Mouse (Mus musculus) MEL (cell line): ENCODE measurements around the gene Kif5c. TPM values are rescaled to one million over a fixed set of nuclear protein-coding genes. Genes with fewer than 3 reads are reported as not detected.

ENCODE experiments used
- DNase-seq: peaks from one replicate; pipeline ENCODE4 v3.0.0; 2011; ENCODE audit warnings: low read depth, low spot score
- H3K27ac ChIP-seq: 2 replicates; pipeline ENCODE4 v1.5.1; 2012; ENCODE audit warnings: low read depth, mild to moderate bottlenecking, control low read depth, low read length, moderate library complexity; ENCODE audit not compliant: control insufficient read depth
- H3K27me3 ChIP-seq, 2 experiments: fragments of 150-350 bp in 1 of 2; sonication (generic) in 1 of 2; 2 replicates each; pipeline ENCODE4 v1.6.1; 2012; ENCODE audit warnings: low read length in 2 of 2, mild to moderate bottlenecking in 2 of 2, improper control_type of control experiment in 1 of 2, moderate library complexity in 1 of 2; ENCODE audit not compliant: insufficient read depth in 2 of 2, control insufficient read depth in 1 of 2
- H3K36me3 ChIP-seq, 2 experiments: 2 replicates each; pipeline ENCODE4 v1.6.1; 2012 to 2014; ENCODE audit warnings: low read length in 2 of 2, improper control_type of control experiment in 1 of 2, inconsistent platforms in 1 of 2, mild to moderate bottlenecking in 1 of 2; ENCODE audit not compliant: insufficient read depth in 2 of 2, control insufficient read depth in 1 of 2
- H3K4me1 ChIP-seq, 2 experiments: fragments of 150-350 bp in 1 of 2; sonication (generic) in 1 of 2; 2 replicates each; pipeline ENCODE4 v1.6.1; 2012; ENCODE audit warnings: low read length in 2 of 2, improper control_type of control experiment in 1 of 2, mild to moderate bottlenecking in 1 of 2; ENCODE audit not compliant: insufficient read depth in 2 of 2, control insufficient read depth in 1 of 2
- H3K4me3 ChIP-seq, 2 experiments: fragments of 150-350 bp in 1 of 2; sonication (generic) in 1 of 2; 2 replicates each; pipeline ENCODE4 v1.5.1; 2012; ENCODE audit warnings: low read depth in 2 of 2, low read length in 2 of 2, mild to moderate bottlenecking in 2 of 2, moderate library complexity in 2 of 2, control low read depth in 1 of 2, improper control_type of control experiment in 1 of 2; ENCODE audit not compliant: control insufficient read depth in 1 of 2, insufficient read depth in 1 of 2
- H3K79me2 ChIP-seq: 2 replicates; pipeline ENCODE4 v1.6.1; 2012; ENCODE audit warnings: mild to moderate bottlenecking, low read length, moderate library complexity; ENCODE audit not compliant: control insufficient read depth, poor library complexity, insufficient read depth
- H3K9ac ChIP-seq: 2 replicates; pipeline ENCODE4 v1.6.1; 2012; ENCODE audit warnings: low read depth, mild to moderate bottlenecking, control low read depth, low read length, moderate library complexity; ENCODE audit not compliant: control insufficient read depth, poor library complexity, severe bottlenecking
- H3K9me3 ChIP-seq: fragments of 150-350 bp; sonication (generic); replicated peaks from 2 replicates; pipeline ENCODE4 v1.6.1; 2012; ENCODE audit warnings: mild to moderate bottlenecking, low read length, improper control_type of control experiment, moderate library complexity; ENCODE audit not compliant: insufficient read depth
- ETS1 ChIP-seq: IDR thresholded peaks from 2 replicates; pipeline ENCODE4 v1.6.1; 2012; ENCODE audit warnings: low read depth, mild to moderate bottlenecking, inconsistent platforms, low read length, improper control_type of control experiment, moderate library complexity
- GATA1 ChIP-seq: IDR thresholded peaks from 2 replicates; pipeline ENCODE4 v1.6.1; 2011; ENCODE audit warnings: low read depth, low read length, improper control_type of control experiment
- MAFK ChIP-seq: IDR thresholded peaks from 2 replicates; pipeline ENCODE4 v1.6.1; 2011; ENCODE audit warnings: low read depth, mild to moderate bottlenecking, low read length, improper control_type of control experiment, borderline replicate concordance
- MAX ChIP-seq: IDR thresholded peaks from 2 replicates; pipeline ENCODE4 v1.6.1; 2011; ENCODE audit warnings: low read length, improper control_type of control experiment
- MEF2A ChIP-seq: IDR thresholded peaks from 2 replicates; pipeline ENCODE4 v1.6.1; 2014; ENCODE audit warnings: low read depth, mild to moderate bottlenecking, inconsistent platforms, low read length, improper control_type of control experiment; ENCODE audit not compliant: poor library complexity, insufficient replicate concordance, severe bottlenecking; ENCODE audit errors: extremely low read depth
- POLR2AphosphoS2 ChIP-seq: IDR thresholded peaks from 2 replicates; pipeline ENCODE4 v1.6.1; 2011; ENCODE audit warnings: low read length, improper control_type of control experiment
- POLR2AphosphoS5 ChIP-seq: IDR thresholded peaks from 2 replicates; pipeline ENCODE4 v1.6.1; 2012; ENCODE audit warnings: low read depth, borderline replicate concordance, mild to moderate bottlenecking, inconsistent platforms, low read length, moderate library complexity, mixed read lengths
- RCOR1 ChIP-seq: IDR thresholded peaks from 2 replicates; pipeline ENCODE4 v1.6.1; 2012; ENCODE audit warnings: low read depth, mild to moderate bottlenecking, inconsistent platforms, low read length, improper control_type of control experiment
- SMC3 ChIP-seq: IDR thresholded peaks from 2 replicates; pipeline ENCODE4 v1.6.1; 2011; ENCODE audit warnings: low read depth, low read length, improper control_type of control experiment
- ZC3H11A ChIP-seq: IDR thresholded peaks from 2 replicates; pipeline ENCODE4 v1.6.1; 2012; ENCODE audit warnings: low read depth, mild to moderate bottlenecking, inconsistent platforms, low read length, improper control_type of control experiment
- ZNF384 ChIP-seq: IDR thresholded peaks from 2 replicates; pipeline ENCODE4 v1.6.1; 2012; ENCODE audit warnings: low read depth, mild to moderate bottlenecking, inconsistent platforms, low read length, improper control_type of control experiment
- polyA plus RNA-seq, 2 experiments: library from polyadenylated mRNA; stranded (reverse) in 1 of 2; unstranded in 1 of 2; fragments of >175 nt in 1 of 2; fragments of >200 nt in 1 of 2; gene quantifications; 2 replicates each; pipeline versions ENCODE4 v1.2.1 to v1.2.4; 2012; ENCODE audit warnings: low replicate concordance in 2 of 2, low read depth in 1 of 2; ENCODE audit not compliant: insufficient read length in 2 of 2, insufficient read depth in 1 of 2, missing spikeins in 1 of 2
- total RNA-seq: library from RNA; depleted of rRNA; stranded (reverse); fragments of 300-350 nt; gene quantifications from 2 replicates; pipeline ENCODE4 v1.2.3, GENCODE M21; 2012

The Kif5c gene
- total and polyA plus RNA-seq, 3 experiments: 0.26 to 0.39 TPM; not detected in 1

GRCm38 (mm10) chr2:49744251-49745093, 125.4 kb downstream of the Kif5c start:
- TF ChIP-seq POLR2AphosphoS2 (no peak), RCOR1 (peak; percentile 24; the same call in 1 of the 2 replicates)
- no peaks in the 10 kb centered on the region for H3K9me3 ChIP-seq
- H3K4me3 ChIP-seq: peak overlapping the region in 1 of 2 experiments; percentile 12; a peak in 1 of 4 replicates
- H3K4me1 ChIP-seq: peaks cover 0 to 10% of the 10 kb centered on the region in 2 experiments; a peak in 2 of 4 replicates
- peak; percentile 28 for DNase-seq
- peaks cover 0 to 2% of the 10 kb centered on the region in 2 experiments; a peak in 1 of 4 replicates for H3K36me3 ChIP-seq
- no peak overlapping the region for H3K9ac ChIP-seq
- H3K27me3 ChIP-seq: no peaks in the 10 kb centered on the region
- H3K27ac ChIP-seq: no peak overlapping the region
- no peaks in the 10 kb centered on the region for H3K79me2 ChIP-seq

- H3K9me3 ChIP-seq: no peaks in the 10 kb centered on the region
- H3K4me3 ChIP-seq: no peak overlapping the region
- no peaks in the 10 kb centered on the region for H3K27me3 ChIP-seq
- no peak overlapping the region for H3K27ac ChIP-seq
- H3K9ac ChIP-seq: no peak overlapping the region
- H3K79me2 ChIP-seq: no peaks in the 10 kb centered on the region
- peaks cover 0 to 10% of the 10 kb centered on the region in 2 experiments; a peak in 2 of 4 replicates for H3K4me1 ChIP-seq
- H3K36me3 ChIP-seq: peaks cover 0 to 2% of the 10 kb centered on the region in 2 experiments; a peak in 1 of 4 replicates
- no peak for TF ChIP-seq ZC3H11A
- no peak for TF ChIP-seq SMC3
- TF ChIP-seq, all 39 proteins: peak for 0
- DNase-seq: no peak
Measured at GRCm38 (mm10) chr2:49745094-49745781, 126.1 kb downstream of the Kif5c start.

DNA sequence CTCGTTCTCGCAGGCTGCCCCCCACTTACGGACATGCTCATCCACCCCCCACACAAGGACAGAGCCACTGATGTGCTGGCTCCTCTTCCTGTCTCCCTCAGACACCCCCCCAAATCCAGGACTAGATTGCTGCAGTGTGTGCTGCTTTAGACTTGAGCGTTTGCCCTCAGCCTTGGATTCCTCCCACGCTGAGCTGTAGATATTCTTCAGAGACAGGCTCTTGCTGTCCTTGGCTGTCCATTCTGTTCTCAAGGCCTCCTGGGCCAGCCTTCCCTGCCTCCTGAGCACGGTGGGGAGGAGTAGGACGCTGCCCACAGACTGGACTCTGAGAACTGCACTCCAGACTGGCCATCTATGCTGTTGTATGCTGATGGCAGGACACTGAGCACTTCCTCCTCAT, 127.8 kb downstream of the Kif5c start:
- H3K9me3 ChIP-seq: no peaks in the 10 kb centered on the region
- no peak overlapping the region for H3K4me3 ChIP-seq
- no peaks in the 10 kb centered on the region for H3K27me3 ChIP-seq
- H3K79me2 ChIP-seq: no peaks in the 10 kb centered on the region
- H3K9ac ChIP-seq: no peak overlapping the region
- H3K27ac ChIP-seq: no peak overlapping the region
- no peak for DNase-seq
- peaks cover 0 to 2% of the 10 kb centered on the region in 2 experiments; a peak in 1 of 4 replicates for H3K36me3 ChIP-seq
- no peak for TF ChIP-seq MAFK
- no peak for TF ChIP-seq POLR2AphosphoS5
- no peak for TF ChIP-seq ETS1
- TF ChIP-seq MEF2A: no peak
- no peak for TF ChIP-seq ZNF384
- no peak for TF ChIP-seq MAX
- no peak for TF ChIP-seq GATA1
- H3K4me1 ChIP-seq: peaks cover 0 to 13% of the 10 kb centered on the region in 2 experiments; a peak in 2 of 4 replicates
